Mouse (Mus musculus) central nervous system, embryonic 14 days (tissue): ENCODE measurements around the gene Spag6l. TPM values are rescaled to one million over a fixed set of nuclear protein-coding genes. Genes with fewer than 3 reads are reported as not detected.

Source experiments
- polyA plus RNA-seq: library from polyadenylated mRNA; depleted of rRNA; stranded (reverse); fragments of >200 nt; gene quantifications from 2 replicates; pipeline ENCODE4 v1.2.3, GENCODE M21; 2012; rRNA removed

Gene Spag6l
- 5.4 and 6.1 TPM in 2 replicates for polyA plus RNA-seq

GRCm38 (mm10) chr16:16828757-16829615 lies at the start of gene Spag6l:
Gene Spag6l (minus strand): TSS chr16:16829456.

GRCm38 (mm10) chr16:16870617-16871331 lies 41.5 kb upstream of the Spag6l start, which contains the start of the genes Top3b and Vpreb1:
Gene Top3b (plus strand): TSS chr16:16870736.
Gene Vpreb1 (minus strand): TSS chr16:16870843.

GRCm38 (mm10) chr16:16863978-16864377 lies 34.7 kb upstream of the Spag6l start, which contains the start of gene Igll1:
Gene Igll1 (minus strand): TSS chr16:16863985.

Other genes starting within 250 kb of the Spag6l start
- 10.6 and 14.1 TPM in 2 replicates for gene Fgd4, start 228.9 kb downstream of the Spag6l start, polyA plus RNA-seq
- not detected in 2 replicates for gene Olfr19, start 153.1 kb downstream of the Spag6l start, polyA plus RNA-seq
- gene Igll1, start 34.5 kb upstream of the Spag6l start, polyA plus RNA-seq: 0.09 and 0.25 TPM in 2 replicates
- 99.9 and 108 TPM in 2 replicates for gene Top3b, start 41.3 kb upstream of the Spag6l start, polyA plus RNA-seq
- gene Vpreb1, start 41.4 kb upstream of the Spag6l start, polyA plus RNA-seq: 3.1 and 3.2 TPM in 2 replicates
- gene Ppm1f, start 67.0 kb upstream of the Spag6l start, polyA plus RNA-seq: 26.2 and 27.3 TPM in 2 replicates
- 145 and 164 TPM in 2 replicates for gene Mapk1, start 153.9 kb upstream of the Spag6l start, polyA plus RNA-seq
- 68.7 and 87.2 TPM in 2 replicates for gene Ypel1, start 240.2 kb upstream of the Spag6l start, polyA plus RNA-seq